Mouse (Mus musculus): ENCODE results near the gene Vrk2. TPM values are rescaled to one million over a fixed set of nuclear protein-coding genes. Genes with fewer than 3 reads are reported as not detected.
A peak's percentile ranks its signal among the peaks of the same experiment; 100 is the strongest.

The Vrk2 gene
- 10 to 100 TPM; 51.5 to 73.4 (median 59.2) TPM for polyA plus RNA-seq (2017; shearing (Covaris generic))

DNA sequence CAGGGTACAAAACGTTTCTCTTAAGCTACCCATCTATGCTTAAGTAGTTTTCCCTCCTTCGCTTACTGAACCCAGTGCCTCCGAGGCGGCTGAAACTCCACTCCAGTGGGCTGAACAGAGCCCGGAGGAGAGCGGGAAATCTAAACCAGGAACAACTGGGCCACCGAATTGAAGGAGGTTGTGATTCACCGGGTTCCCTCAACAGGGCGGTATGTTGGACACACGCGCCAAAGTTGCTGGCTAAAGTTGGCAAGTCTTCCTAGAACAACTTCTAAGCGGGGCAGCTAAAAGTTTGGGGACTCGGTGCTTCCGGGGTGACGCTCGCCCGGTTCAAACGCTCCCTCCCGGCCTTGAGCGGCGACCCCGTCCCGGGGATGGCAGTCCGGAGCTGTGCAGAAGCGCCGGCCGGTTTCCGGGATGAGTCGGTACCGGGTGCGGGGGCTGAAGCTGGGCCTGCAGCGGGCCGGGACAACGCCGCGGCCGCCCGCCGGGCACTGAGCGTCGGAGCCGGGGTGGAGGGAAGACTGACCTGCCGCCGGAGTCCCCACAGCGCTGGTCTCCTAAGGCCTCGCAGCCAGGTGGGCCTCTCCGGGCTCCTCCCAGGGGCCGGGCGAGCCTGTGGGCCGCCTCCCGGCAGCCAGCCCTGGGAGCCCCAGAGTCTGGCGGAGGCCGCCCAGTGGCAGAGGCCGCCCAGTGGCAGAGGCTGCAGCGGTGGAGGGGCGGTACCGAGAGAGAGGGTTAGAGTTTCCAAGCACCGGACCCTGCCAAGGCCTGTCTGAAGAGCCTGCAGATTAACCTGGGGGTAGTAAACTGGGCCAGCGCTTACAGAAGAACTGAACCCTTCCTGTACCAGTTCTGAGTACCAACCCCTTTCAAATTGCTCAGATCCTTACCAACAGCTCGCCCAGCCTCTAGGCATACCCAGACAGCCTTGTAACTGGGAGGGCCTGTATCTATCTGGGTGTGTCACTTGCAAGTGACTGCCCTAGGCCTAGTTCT, at the start of gene Vrk2, which contains the start of gene Gm6899:
Vrk2 (minus strand) TSS at position 939 of the 999 bp plus-strand sequence.
Gm6899 (plus strand) TSS at position 181 of the 999 bp plus-strand sequence.
- peak; percentile 89 for ATAC-seq

- ATAC-seq: no peak
These were observed 48.3 kb upstream of the Vrk2 start for GRCm38 (mm10) chr11:26642141-26642540.

DNA sequence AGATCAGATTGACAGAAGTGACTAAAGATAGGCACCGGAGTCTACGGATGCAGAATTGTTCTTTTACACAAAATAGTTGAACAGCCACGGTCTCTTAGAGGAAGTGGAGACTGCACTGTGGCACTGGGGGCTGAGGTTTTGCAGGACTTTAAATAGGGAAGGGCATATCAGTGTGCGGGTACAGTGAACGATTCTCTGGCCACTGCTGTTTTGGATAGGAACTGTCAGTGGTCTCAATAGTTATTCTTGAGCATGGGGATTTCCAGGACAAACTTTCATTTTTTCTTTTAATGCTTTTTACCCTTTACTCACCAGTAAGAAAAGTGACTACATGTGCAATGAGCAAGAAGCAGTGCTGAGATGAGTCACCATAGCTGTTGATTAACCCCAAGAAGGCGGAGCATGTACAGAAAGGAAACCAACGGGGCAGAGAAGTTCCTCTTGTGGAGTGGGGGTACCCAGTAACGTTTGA, 46.6 kb upstream of the Vrk2 start:
- peak; percentile 99 for ATAC-seq

DNA sequence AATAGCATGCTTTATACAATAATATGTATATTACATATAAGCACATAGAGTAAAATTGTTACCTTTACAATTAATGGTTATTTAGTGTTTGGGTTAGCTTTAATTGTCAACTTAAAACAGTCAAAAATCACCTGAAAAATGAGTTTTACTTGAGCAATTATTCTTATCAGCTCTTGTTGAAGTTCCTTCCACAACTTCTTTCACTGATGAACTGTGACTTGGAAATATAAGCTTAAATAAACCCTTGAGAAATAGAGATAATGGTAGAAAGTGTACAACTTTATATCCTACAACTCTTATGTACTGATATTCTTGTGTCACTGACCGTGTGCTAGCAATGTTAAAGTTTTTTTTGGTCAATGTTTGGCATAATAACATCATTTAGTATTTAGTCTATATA, 42.4 kb upstream of the Vrk2 start:
- ATAC-seq: no peak

- ATAC-seq: no peak
These were observed 28.9 kb upstream of the Vrk2 start for GRCm38 (mm10) chr11:26622727-26623126.

DNA sequence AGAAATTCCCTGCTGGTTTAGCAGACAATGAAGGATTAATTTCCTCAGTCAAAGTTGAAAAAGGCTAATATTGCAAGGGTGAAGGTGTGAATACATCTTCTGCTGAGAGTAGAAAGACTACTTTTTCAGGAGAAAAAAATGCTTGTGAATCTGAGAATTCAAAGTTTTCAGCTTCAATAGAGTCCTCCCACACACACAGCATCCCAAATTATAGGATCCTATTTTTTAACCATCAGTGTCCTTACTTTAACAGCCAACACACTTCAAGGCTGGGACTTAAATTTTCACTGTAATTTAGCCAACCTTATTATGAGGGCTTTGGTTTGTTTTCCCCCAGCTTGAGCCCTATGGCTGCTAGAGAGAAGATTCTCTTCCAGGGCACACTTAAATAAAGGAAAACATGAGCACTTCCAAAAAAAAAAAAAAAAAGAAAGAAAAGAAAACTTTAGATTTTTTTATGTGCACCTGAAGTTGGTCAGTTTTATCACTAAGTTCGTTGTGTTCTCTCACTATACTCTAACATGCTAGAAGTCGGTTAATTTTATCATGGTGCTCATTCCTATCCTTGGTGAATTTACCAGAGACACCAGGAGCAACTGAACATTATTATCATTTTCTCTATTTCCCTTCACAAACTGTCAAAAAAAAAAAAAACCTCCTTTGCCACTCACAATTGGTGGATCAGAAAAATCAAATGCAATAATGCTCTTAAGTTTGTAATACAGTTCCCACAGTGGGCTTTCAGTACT, 24.9 kb upstream of the Vrk2 start:
- no peak for ATAC-seq

GRCm38 (mm10) chr11:26608795-26609194, 15.0 kb upstream of the Vrk2 start:
- no peak for ATAC-seq

DNA sequence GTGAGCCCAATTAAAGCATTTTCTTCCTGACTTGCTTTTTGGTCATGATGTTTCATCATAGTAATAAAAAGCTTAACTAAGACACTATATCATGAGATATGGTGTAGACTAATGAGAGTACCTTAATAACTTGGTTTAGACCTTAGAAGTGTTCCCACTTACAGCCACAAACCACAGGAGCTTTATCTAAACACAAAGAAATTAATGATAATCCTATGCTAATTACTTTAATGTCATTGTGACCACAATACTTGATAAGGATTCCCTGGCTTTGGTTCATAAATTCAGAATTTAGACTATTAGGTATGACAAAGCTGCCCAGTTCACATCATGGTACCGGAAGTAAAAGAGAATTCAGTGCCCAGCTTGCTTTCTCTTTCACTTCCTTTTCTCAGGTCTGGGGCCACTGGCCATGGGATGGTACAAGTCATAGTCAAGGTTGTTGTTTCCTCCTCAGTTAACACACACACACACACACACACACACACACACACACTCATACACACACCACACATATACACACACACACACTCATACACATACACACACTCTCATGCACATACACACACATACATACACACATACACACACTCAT, 10.4 kb upstream of the Vrk2 start:
- no peak for ATAC-seq

DNA sequence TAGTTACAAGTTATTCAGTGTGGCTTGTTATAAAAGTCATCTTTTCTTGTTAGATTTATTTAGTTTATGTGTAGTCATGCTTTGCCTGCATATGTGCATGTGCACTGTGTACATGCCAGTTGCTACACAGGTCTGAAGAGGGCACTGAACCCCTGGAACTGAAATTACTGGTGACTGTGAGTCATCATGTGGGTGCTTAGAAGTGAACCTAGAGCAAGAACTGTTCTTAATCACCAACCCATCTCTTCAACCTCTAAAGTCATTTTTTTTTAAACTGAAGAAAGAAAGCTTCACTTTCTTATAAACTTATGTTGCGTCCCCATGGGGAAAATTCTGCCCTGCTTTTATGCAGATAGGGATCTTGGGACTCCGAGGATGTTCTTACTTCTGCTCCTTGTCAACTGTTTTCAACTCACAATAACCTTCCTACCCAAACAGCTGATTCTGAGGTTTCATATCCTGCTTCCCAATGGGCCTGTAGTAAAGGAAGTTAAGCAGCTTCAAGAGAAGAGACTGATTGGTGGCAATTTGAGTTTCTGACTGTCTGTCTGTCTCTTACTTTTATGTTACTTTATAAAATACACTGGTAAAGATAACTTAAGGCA, 7.9 kb upstream of the Vrk2 start:
- peak; percentile 57 for ATAC-seq

DNA sequence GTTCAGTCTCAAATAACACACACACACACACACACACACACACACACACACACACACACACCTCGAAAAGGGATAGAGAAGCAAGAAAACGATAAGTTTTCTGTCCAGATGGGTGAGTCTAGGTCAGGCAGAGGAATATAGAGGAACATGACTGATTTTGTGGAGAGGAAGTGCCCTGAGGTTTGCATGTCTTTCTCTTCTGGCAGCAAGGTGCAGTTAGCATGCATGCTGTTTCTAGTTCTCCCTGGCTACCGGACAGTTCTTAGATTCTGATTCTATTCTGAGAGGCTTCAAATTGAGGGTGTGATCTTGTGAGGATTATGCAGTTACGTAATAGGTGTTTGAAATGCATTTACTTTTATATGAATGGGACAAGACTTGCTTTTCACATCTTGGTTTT, 6.9 kb upstream of the Vrk2 start:
- no peak for ATAC-seq

- no peak for ATAC-seq
These were observed 5.1 kb upstream of the Vrk2 start for GRCm38 (mm10) chr11:26598876-26599275.

- no peak for ATAC-seq
These were observed 4.0 kb upstream of the Vrk2 start for GRCm38 (mm10) chr11:26597761-26598160.

DNA sequence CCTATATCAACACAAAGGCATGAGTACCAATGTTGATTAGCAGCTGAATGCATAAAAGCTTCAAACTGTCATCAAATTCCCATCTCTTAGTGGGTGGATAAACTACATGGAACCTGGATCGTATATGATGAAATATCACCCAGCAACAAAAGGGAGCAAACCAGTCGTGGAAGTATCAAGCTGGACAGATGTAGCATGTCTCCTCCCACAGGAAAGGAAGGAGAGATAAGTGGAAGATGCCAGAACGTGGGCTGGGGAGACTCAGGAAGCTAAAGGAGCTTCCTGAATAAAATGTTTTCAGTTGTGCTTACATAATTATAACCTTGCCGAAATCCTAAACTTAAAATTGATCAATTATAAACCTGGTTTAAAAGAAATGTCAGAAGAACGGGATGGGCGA, 3.3 kb upstream of the Vrk2 start:
- no peak for ATAC-seq

DNA sequence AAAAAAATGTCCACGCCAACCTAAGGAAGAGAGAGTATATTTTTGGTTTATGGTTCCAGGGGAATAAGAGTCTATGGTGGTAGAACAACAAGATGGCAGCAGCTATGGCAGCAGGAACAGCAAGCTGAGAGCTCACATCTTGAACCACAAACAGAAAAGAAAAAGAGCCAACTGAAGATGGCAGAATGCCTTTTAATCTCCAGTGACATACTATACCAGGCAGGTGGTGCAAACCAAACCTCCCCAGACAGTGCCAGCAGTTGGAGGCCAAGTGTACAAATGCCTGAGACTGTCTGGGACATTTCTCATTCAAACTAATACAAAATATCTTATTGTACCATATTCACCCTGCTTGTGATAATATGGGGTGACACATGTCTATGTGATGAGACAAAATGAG, 2.4 kb upstream of the Vrk2 start:
- no peak for ATAC-seq

- no peak for ATAC-seq
These were observed 688 bp upstream of the Vrk2 start for GRCm38 (mm10) chr11:26594487-26594886.

GRCm38 (mm10) chr11:26592395-26593053, 1.3 kb downstream of the Vrk2 start:
- ATAC-seq: no peak

DNA sequence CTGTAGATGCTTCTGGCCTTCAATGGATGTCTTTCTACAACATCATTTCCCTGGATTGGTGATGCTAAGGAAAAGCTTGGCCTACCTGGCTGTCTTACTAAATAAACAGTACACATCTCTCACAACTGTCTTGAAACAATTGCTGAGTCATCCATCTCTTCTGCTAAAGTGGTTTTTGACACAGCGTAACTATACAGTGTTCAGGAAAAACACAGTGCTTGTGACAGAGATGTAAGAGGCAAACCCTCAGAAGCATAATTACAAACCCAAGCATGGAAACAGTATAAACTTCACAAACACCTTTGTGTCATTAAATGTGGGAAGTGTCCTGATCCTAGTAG, 6.6 kb downstream of the Vrk2 start:
- ATAC-seq: no peak

DNA sequence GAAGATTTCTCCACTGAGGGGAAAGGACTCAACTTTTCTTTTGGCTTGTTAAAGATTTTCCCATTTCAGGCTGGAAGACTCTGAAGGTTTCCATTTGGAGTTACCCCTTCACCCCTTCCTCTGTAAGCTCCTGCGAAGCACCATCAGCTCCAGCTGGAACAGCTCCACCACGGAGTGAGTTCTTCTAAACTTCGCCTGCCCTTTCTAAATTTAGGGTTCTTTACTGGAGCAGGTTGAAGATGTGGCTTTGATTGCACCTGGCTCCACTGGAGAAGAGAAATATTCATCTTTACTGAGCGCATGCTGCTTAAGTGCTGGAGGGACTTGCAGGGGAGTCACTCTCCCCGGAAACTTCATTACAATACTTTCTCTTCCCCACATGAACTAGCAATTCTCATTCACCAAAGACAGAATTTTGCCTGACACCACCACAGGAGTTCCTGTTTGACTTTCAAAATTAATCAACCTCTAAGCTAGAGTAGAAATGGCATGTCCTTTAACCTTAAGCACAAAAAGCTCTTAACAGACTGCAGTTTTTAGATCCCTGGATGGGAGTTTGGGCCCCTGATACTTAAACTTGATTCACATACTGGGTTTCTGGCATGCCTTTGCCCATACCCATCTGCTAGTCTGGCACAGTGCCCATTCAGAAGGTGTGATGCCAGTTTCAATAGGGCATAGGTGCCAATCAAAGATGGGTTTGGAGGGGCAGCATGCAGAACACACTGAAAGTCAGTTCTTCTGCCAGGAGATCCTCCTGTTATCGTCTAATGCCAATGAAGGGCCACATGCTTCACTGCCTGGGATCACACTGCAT, 7.2 kb downstream of the Vrk2 start:
- peak; percentile 50 for ATAC-seq

DNA sequence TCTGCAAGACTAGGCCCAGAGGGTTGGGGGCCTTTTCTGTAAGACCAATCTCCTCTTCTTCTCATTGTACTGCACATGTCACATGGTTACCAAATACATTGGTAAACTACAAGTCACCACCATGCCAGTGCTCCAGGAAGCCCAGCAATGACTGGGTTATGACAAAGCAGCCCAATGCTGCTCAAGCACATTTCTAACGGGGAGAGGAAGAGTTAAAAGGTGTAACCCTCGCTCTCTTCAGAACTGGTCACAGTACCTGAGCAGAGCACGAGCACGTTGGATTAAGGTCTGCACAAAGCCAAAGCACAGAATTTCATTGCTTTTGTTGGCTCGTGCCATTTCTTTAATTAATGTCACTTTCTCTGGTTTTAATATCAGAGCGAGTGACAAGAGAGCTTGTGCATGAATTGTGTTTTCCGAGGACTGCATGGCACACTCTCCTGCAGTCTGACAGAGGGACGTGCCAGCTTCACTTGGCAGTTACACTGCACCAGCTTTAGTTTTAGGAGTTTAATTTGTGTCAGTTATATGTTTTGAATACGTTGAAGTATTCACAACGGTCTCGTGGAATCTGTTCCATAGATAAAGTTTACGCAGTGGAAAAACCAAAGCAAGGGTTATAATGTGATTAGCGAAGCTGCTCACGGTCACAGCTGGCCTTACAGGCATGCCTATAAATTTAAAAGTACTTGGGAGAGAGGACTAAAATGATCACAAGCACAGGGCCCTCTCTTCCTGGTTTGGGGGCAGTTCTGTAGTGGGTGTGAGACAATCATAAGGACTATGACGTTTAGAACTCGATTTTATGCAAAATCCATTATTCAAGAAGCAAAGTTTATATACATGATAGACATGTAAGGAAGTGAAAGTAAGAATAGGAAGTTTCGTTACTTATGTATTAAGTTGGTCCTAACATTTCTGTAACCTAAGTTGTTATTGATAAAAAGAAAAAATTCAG, 8.1 kb downstream of the Vrk2 start:
- no peak for ATAC-seq

DNA sequence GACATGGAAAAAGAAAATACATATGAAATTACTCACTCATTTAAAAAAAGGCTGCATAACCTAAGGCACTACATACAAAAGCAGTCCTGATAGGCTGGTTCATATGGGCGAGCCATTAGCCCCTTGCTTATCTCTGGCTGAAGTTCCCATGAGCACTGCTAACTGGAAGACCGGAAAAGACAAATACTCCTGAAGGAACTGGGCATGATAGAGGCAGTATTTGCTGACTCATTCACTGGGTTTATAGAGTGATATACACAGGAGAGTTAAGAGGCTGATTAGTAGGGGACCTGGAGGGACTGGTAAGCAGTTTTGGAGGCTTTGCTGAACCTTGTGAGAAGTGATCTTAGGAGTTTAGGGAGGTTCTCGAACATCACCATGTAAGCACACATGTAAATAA, 42.2 kb downstream of the Vrk2 start:
- ATAC-seq: no peak

All from inflammation-experienced regulatory T-cells, adult 6 months (primary cell).